Mouse (Mus musculus) embryonic fibroblast, embryonic 13.5 days (primary cell): ENCODE measurements around the gene Hemgn.

Experiments
- CTCF ChIP-seq: IDR thresholded peaks from 2 replicates; pipeline ENCODE4 v1.5.1; 2011; ENCODE audit warnings: mild to moderate bottlenecking, control low read depth, low read length, moderate library complexity, borderline replicate concordance; ENCODE audit not compliant: insufficient read depth
- POLR2A ChIP-seq: IDR thresholded peaks from 2 replicates; pipeline ENCODE4 v1.6.1; 2011; ENCODE audit warnings: low read depth, mild to moderate bottlenecking, control low read depth, low read length, moderate library complexity

- TF ChIP-seq CTCF, result no peak
- peak; percentile 41; the same call in 1 of the 2 replicates for TF ChIP-seq POLR2A
Measured at GRCm38 (mm10) chr4:46371030-46371429, 42.3 kb downstream of the Hemgn start.
